Mouse (Mus musculus) left cerebral cortex, adult 18-20 months (tissue): Measurements from ENCODE around the gene Tbcel. TPM values are rescaled to one million over a fixed set of nuclear protein-coding genes. Genes with fewer than 3 reads are reported as not detected.

ENCODE experiments used
- DNase-seq, 2 experiments: peaks; one replicate each; pipeline ENCODE4 v3.0.0; 2021 to 2022; ENCODE audit warnings: low spot score in 2 of 2, mixed read lengths in 1 of 2
- total RNA-seq, 2 experiments: library from RNA; stranded (reverse); gene quantifications; 2 replicates each; pipeline ENCODE4 v1.2.3; 2021

The Tbcel gene
- total RNA-seq, 2 experiments from 2014 or later = 46.3 to 48.9 TPM

GRCm38 (mm10) chr9:42454364-42454763 is 53.2 kb downstream of the Tbcel start:
- DNase-seq = no peak

GRCm38 (mm10) chr9:42449043-42449442 is 58.6 kb downstream of the Tbcel start:
- DNase-seq = no peak

GRCm38 (mm10) chr9:42442100-42442499 is 65.5 kb downstream of the Tbcel start:
- DNase-seq = peak in 1 of 2 experiments; percentile 26

- no peak for DNase-seq
Observed at GRCm38 (mm10) chr9:42441234-42441633, 66.4 kb downstream of the Tbcel start.

GRCm38 (mm10) chr9:42439446-42439845 is 68.2 kb downstream of the Tbcel start:
- no peak for DNase-seq

GRCm38 (mm10) chr9:42432155-42432554 is 75.5 kb downstream of the Tbcel start:
- no peak for DNase-seq

- no peak for DNase-seq
Observed at GRCm38 (mm10) chr9:42431606-42432005, 76.0 kb downstream of the Tbcel start.

GRCm38 (mm10) chr9:42428060-42428924 is 79.3 kb downstream of the Tbcel start:
- DNase-seq = no peak

- DNase-seq = no peak
Observed at GRCm38 (mm10) chr9:42426661-42427358, 80.8 kb downstream of the Tbcel start.

- DNase-seq = no peak
Observed at GRCm38 (mm10) chr9:42423649-42424048, 84.0 kb downstream of the Tbcel start.

- no peak for DNase-seq
Observed at GRCm38 (mm10) chr9:42419687-42420086, 87.9 kb downstream of the Tbcel start.

- DNase-seq = no peak
Observed at GRCm38 (mm10) chr9:42418786-42419185, 88.8 kb downstream of the Tbcel start.

- no peak for DNase-seq
Observed at GRCm38 (mm10) chr9:42417352-42417952, 90.2 kb downstream of the Tbcel start.

GRCm38 (mm10) chr9:42415184-42415583 is 92.4 kb downstream of the Tbcel start:
- DNase-seq = no peak

- no peak for DNase-seq
Observed at GRCm38 (mm10) chr9:42413345-42413744, 94.3 kb downstream of the Tbcel start.

GRCm38 (mm10) chr9:42411296-42411695 is 96.3 kb downstream of the Tbcel start:
- DNase-seq = no peak

GRCm38 (mm10) chr9:42405736-42406135 is 101.9 kb downstream of the Tbcel start:
- DNase-seq = peak; percentile 33 to 49

GRCm38 (mm10) chr9:42401486-42401885 is 106.1 kb downstream of the Tbcel start:
- peak; percentile 30 for DNase-seq

GRCm38 (mm10) chr9:42399829-42400228 is 107.8 kb downstream of the Tbcel start, which contains the start of gene Tecta:
Tecta (minus strand) TSS chr9:42399929.
- DNase-seq = no peak

GRCm38 (mm10) chr9:42396141-42396540 is 111.5 kb downstream of the Tbcel start:
- no peak for DNase-seq

GRCm38 (mm10) chr9:42394903-42395302 is 112.7 kb downstream of the Tbcel start:
- no peak for DNase-seq

GRCm38 (mm10) chr9:42394321-42394720 is 113.3 kb downstream of the Tbcel start:
- peak; percentile 26 to 32 for DNase-seq
